In the genomic region with DNA sequence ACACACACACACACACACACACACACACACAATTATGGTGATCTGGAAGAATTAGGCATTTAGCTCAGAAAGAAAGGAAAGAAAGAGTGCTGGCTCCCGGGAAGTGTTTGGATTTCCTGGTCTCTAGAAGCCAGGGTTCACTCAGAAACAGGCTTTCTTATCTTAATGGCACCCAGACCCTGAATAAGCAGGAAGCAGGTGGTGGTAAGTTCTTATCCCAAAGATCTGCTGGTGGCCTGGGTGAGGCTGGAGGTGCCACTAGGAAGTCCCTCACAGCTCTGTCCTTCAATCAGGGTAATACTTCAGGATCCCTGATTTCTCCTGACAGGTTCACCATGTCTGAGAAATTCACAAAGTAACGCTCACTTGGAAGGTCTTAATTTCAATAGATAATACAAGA, we compare ENCODE assay signal across 24 mouse cellular contexts. TPM values are rescaled to one million over a fixed set of nuclear protein-coding genes. Genes with fewer than 3 reads are reported as not detected.
"Had no signal": no experiment of that assay in that cellular context is flagged by ENCODE, and none has a peak within 500 bp of the region (broad histone marks: within the 10 kb centered on the region; RNA-seq: fewer than 3 reads in every experiment).

No protein-coding gene starts in this region.

- H3K4me2 ChIP-seq: liver, embryonic 13.5 days; liver, embryonic 15.5 days; lung, embryonic 15.5 days; midbrain, embryonic 13.5 days; midbrain, embryonic 15.5 days; neural tube, embryonic 12.5 days had no signal

- H3K4me3 ChIP-seq: liver, embryonic 13.5 days; liver, embryonic 15.5 days; lung, embryonic 15.5 days; midbrain, embryonic 10.5 days; midbrain, embryonic 13.5 days; midbrain, embryonic 15.5 days; neural tube, embryonic 12.5 days had no signal

- H3K4me1 ChIP-seq: lung, embryonic 15.5 days; midbrain, embryonic 15.5 days had no signal

- ATAC-seq: liver, postnatal 0 days; lung, postnatal 0 days; midbrain, embryonic 13.5 days; midbrain, embryonic 15.5 days had no signal

- H3K27me3 ChIP-seq: liver, embryonic 13.5 days; liver, embryonic 15.5 days; lung, embryonic 15.5 days; midbrain, embryonic 13.5 days; midbrain, embryonic 15.5 days; neural tube, embryonic 12.5 days had no signal

- DNase-seq: liver, embryonic 13.5 days; liver, postnatal 0 days; lung, adult 2 months; lung, postnatal 4 days; right cerebral cortex, postnatal 14 days; spleen, adult 18-20 months; thymus, adult 2 months; thymus, postnatal 25 days; thymus, postnatal 4 days had no signal

- H3K27ac ChIP-seq: liver, embryonic 13.5 days; liver, embryonic 15.5 days; lung, embryonic 15.5 days; midbrain, embryonic 10.5 days; midbrain, embryonic 13.5 days; midbrain, embryonic 15.5 days; neural tube, embryonic 12.5 days had no signal

- H3K9ac ChIP-seq: liver, embryonic 13.5 days; liver, embryonic 15.5 days; liver, postnatal 0 days; lung, embryonic 15.5 days; midbrain, embryonic 13.5 days; midbrain, embryonic 15.5 days; neural tube, embryonic 12.5 days had no signal

- H3K9me3 ChIP-seq: liver, embryonic 13.5 days; liver, embryonic 15.5 days; lung, embryonic 15.5 days; midbrain, embryonic 10.5 days; midbrain, embryonic 13.5 days; midbrain, embryonic 15.5 days; neural tube, embryonic 12.5 days had no signal

RNA-seq across cellular contexts. Expression of gene Ocm, which starts 44.1 kb away (rescaled TPM):
- total RNA-seq: megakaryocyte, adult 5-6 weeks; megakaryocyte-erythroid progenitor cell, adult 5-6 weeks; midbrain, postnatal 0 days; monocyte, adult 5-6 weeks; neutrophil, adult 5-6 weeks had no signal
- polyA plus RNA-seq: liver, embryonic 13.5 days; liver, embryonic 15.5 days; liver, postnatal 0 days; lung, adult 2 months; lung, embryonic 15.5 days; midbrain, embryonic 10.5 days; midbrain, embryonic 13.5 days; midbrain, embryonic 15.5 days; neural tube, embryonic 14.5 days; testis, adult 2 months; thymus, adult 2 months; urinary bladder, adult 2 months had no signal

RNA-seq across cellular contexts. Expression of gene Gm42421, which starts 54.4 kb away (rescaled TPM):
- total RNA-seq: megakaryocyte-erythroid progenitor cell, adult 5-6 weeks; midbrain, postnatal 0 days; monocyte, adult 5-6 weeks; neutrophil, adult 5-6 weeks had no signal
- polyA plus RNA-seq: liver, embryonic 13.5 days; liver, postnatal 0 days; lung, adult 2 months; lung, postnatal 0 days had no signal
